Mouse (Mus musculus) liver, embryonic 18 days (tissue): ENCODE measurements around the gene Magee1. TPM values are rescaled to one million over a fixed set of nuclear protein-coding genes. Genes with fewer than 3 reads are reported as not detected.

Experiments
- polyA plus RNA-seq: library from polyadenylated mRNA; depleted of rRNA; stranded (reverse); fragments of >200 nt; gene quantifications from 2 replicates; pipeline ENCODE4 v1.2.3, GENCODE M21; 2012; rRNA removed

The Magee1 gene
- polyA plus RNA-seq = 1.1 and 1.5 TPM in 2 replicates

DNA sequence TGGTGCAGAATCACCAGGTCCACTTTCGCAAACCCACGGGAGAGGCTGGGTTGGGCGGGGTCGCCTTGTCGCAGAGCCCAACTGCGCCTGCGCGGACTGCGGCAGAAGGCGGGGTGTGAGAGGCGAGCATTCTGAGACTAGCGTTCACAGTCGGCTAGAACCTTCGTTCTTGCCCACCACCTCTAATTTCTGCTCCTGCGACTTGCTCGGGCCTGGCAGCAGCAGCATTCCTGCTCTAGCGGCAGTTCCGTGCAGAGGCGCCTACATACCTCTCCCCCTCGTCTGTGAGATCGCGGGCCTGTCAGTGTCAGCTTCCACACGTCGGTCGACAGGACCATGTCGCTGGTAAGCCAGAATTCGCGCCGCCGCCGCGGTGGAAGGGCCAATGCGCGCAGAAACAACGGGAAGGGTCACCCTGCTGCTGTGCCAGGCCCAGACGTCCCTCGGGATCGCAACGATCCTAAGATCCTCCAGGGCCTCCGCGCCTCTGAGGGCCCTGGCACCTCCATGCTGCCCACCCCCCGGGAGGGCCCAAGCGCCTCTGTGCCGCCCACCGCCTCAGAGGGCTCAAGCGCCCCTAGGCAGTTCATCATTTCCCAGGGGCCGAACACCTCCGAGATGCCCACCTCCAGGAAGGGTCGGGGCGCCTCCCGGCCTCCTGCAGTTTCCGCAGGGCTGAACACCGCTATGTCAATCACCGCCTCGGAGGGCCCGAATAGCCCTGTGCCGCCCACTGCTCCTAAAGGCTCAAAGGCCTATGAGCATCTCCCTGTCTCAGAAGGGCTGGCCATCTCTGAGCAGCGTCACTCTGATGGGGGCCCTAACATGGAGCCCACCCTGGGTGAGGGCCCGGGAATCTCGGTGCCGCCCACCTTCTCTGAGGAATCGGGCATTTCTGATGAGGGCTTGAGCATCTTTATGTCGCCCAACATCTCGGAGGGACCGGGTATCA lies at the start of gene Magee1:
Magee1 (plus strand) TSS at position 104 of the 952 bp plus-strand sequence.

DNA sequence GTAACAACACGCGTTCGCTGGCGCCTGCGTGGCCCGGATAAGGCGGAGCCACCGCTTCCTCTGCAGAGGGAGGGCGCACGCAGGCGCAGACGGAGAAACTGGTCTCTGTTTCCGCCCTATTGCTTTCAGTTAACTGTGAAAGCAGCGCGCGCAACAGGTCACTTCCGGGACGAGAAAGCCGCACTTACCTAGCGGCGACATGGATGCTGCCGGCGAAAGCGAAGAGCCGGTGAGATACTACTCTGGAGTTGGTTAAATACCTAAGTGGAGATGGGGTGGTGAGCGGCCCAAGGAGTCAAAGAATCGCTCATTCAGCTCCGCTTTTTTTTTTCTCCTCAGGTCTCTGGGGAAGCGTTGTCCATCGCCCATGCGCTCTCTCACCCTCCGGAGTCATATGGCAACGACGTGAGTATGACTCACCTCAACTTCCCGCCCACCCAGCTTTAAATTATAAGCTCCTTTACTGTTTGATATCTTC lies 40.5 kb upstream of the Magee1 start, which contains the start of gene Pbdc1:
Pbdc1 (plus strand) TSS at position 142 of the 478 bp plus-strand sequence.

Other genes with a start within 250 kb of the Magee1 start
- 6.4 and 9.0 TPM in 2 replicates for gene Pbdc1, start 40.6 kb upstream of the Magee1 start, polyA plus RNA-seq